Mouse (Mus musculus) ES-E14 (cell line): ENCODE measurements around the gene Thtpa.

Experiments
- HCFC1 ChIP-seq: IDR thresholded peaks from 2 replicates; pipeline ENCODE4 v1.6.1; 2012; ENCODE audit warnings: low read length, inconsistent platforms, borderline replicate concordance; ENCODE audit not compliant: insufficient read depth
- MAFK ChIP-seq: IDR thresholded peaks from 2 replicates; pipeline ENCODE4 v1.6.1; 2014; ENCODE audit warnings: mild to moderate bottlenecking, low read depth, low read length, inconsistent platforms; ENCODE audit not compliant: insufficient read depth

DNA sequence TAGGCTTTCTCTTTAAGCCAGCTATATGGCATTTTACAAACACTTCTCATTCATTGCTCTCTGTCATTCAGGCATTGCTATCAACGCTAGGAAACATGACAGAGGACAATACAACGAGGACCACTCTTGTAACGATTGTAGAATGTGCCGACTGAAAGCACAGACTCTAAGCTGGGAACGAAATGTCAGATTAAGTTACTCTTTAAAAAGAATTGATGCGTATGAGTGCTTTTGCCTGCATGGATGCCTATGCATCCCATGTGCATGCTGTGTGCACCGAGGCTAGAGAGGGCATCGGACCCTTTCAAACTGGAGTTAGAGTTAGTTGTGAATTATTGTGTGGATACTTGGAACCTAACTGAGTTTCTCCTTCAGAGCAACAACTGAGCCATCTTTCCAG lies 41.1 kb downstream of the Thtpa start:
- TF ChIP-seq HCFC1 (no peak), MAFK (no peak)
